Mouse (Mus musculus): ENCODE results near the gene Cnep1r1.
A peak's percentile ranks its signal among the peaks of the same experiment; 100 is the strongest.

The Cnep1r1 gene

GRCm38 (mm10) chr8:88118456-88119036 is at the start of gene Cnep1r1:
Gene Cnep1r1, plus strand, starts transcription at chr8:88118769.
- peak; percentile 80 to 94 for DNase-seq (ENCODE audit: low spot score in 2 of 2)

- no peak for DNase-seq (ENCODE audit: low spot score in 2 of 2)
Observed at GRCm38 (mm10) chr8:88082183-88082582, 36.4 kb upstream of the Cnep1r1 start.

GRCm38 (mm10) chr8:88088006-88088405 is 30.6 kb upstream of the Cnep1r1 start:
- no peak for DNase-seq (ENCODE audit: low spot score in 2 of 2)

GRCm38 (mm10) chr8:88091661-88092060 is 26.9 kb upstream of the Cnep1r1 start:
- no peak for DNase-seq (ENCODE audit: low spot score in 2 of 2)

- no peak for DNase-seq (ENCODE audit: low spot score in 2 of 2)
Observed at GRCm38 (mm10) chr8:88093367-88093766, 25.2 kb upstream of the Cnep1r1 start.

GRCm38 (mm10) chr8:88098856-88099255 is 19.7 kb upstream of the Cnep1r1 start:
- no peak for DNase-seq (ENCODE audit: low spot score in 2 of 2)

GRCm38 (mm10) chr8:88099526-88099925 is 19.0 kb upstream of the Cnep1r1 start:
- DNase-seq (ENCODE audit: low spot score in 2 of 2), result peak; percentile 4 to 11

- no peak for DNase-seq (ENCODE audit: low spot score in 2 of 2)
Observed at GRCm38 (mm10) chr8:88109241-88109640, 9.3 kb upstream of the Cnep1r1 start.

GRCm38 (mm10) chr8:88119076-88119475 is 507 bp downstream of the Cnep1r1 start:
- no peak for DNase-seq (ENCODE audit: low spot score in 2 of 2)

GRCm38 (mm10) chr8:88124850-88125249 is 6.3 kb downstream of the Cnep1r1 start:
- DNase-seq (ENCODE audit: low spot score in 2 of 2), result no peak

- DNase-seq (ENCODE audit: low spot score in 2 of 2), result no peak
Observed at GRCm38 (mm10) chr8:88129397-88129796, 10.8 kb downstream of the Cnep1r1 start.

- no peak for DNase-seq (ENCODE audit: low spot score in 2 of 2)
Observed at GRCm38 (mm10) chr8:88130754-88131317, 12.3 kb downstream of the Cnep1r1 start.

- DNase-seq (ENCODE audit: low spot score in 2 of 2), result peak; percentile 92 to 95
Observed at GRCm38 (mm10) chr8:88137748-88138484, 19.3 kb downstream of the Cnep1r1 start, which contains the start of gene Heatr3. Gene Heatr3, plus strand, starts transcription at chr8:88137855.

GRCm38 (mm10) chr8:88139256-88139655 is 20.7 kb downstream of the Cnep1r1 start:
- no peak for DNase-seq (ENCODE audit: low spot score in 2 of 2)

GRCm38 (mm10) chr8:88141629-88142028 is 23.1 kb downstream of the Cnep1r1 start:
- DNase-seq (ENCODE audit: low spot score in 2 of 2), result no peak

GRCm38 (mm10) chr8:88144041-88144440 is 25.5 kb downstream of the Cnep1r1 start:
- no peak for DNase-seq (ENCODE audit: low spot score in 2 of 2)

GRCm38 (mm10) chr8:88150910-88151371 is 32.4 kb downstream of the Cnep1r1 start:
- no peak for DNase-seq (ENCODE audit: low spot score in 2 of 2)

GRCm38 (mm10) chr8:88160237-88160995 is 41.8 kb downstream of the Cnep1r1 start:
- no peak for DNase-seq (ENCODE audit: low spot score in 2 of 2)

GRCm38 (mm10) chr8:88161439-88161838 is 42.9 kb downstream of the Cnep1r1 start:
- peak; percentile 53 to 56 for DNase-seq (ENCODE audit: low spot score in 2 of 2)

- DNase-seq (ENCODE audit: low spot score in 2 of 2), result no peak
Observed at GRCm38 (mm10) chr8:88175264-88175663, 56.7 kb downstream of the Cnep1r1 start.

GRCm38 (mm10) chr8:88177291-88177690 is 58.7 kb downstream of the Cnep1r1 start:
- DNase-seq (ENCODE audit: low spot score in 2 of 2), result no peak

- no peak for DNase-seq (ENCODE audit: low spot score in 2 of 2)
Observed at GRCm38 (mm10) chr8:88183121-88183520, 64.6 kb downstream of the Cnep1r1 start.

Measured in frontal cortex, postnatal 25 days (tissue).